Mouse (Mus musculus): ENCODE measurements at regions not wholly inside any gene's neighbourhood (a gene's known extent, or its start where the extent isn't known, plus 50 kb on each side); places are given as distances from the start of the nearest gene placed in this dataset.

DNA sequence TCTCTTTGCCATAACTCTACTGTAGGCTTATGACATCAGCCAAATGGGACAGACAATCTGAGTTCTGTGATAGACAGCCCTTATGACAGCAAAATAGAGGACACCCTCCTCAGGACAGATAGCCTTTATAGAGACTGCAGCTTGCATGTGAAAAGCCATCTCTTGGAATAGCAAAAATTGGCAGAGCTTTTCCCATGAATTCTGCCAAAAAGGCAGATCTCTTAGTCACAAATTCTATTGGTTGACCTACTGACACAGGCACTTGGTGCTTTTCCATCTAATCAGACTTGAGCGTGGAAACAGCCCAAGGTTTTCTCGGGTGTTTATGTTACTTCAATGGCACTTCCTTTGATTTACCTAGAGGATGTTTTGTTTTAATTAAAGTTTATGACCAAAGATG is 120.8 kb upstream of the Dph6 start:
- H3K4me3 ChIP-seq (replicated peaks; ENCODE audit: insufficient read depth, low read depth, low read length), result no peak overlapping the region
- WGBS, result 10% methylated on average over 2 of the region's 2 CpGs
- DNase-seq, result peak in 1 of 2 experiments; percentile 2
- H3K4me1 ChIP-seq (ENCODE audit: control insufficient read depth, insufficient read depth, low read length), result no peaks in the 10 kb centered on the region
- no peak overlapping the region for H3K27ac ChIP-seq (ENCODE audit: insufficient read depth, low read length)
- no peaks in the 10 kb centered on the region for H3K27me3 ChIP-seq (ENCODE audit: control insufficient read depth, insufficient read depth, low read length)
- TF ChIP-seq CTCF (IDR thresholded peaks at IDR 0.05; ENCODE audit: borderline replicate concordance, insufficient read depth, low read depth, low read length) (no peak), POLR2A (IDR thresholded peaks at IDR 0.05; ENCODE audit: borderline replicate concordance, insufficient read depth, low read length) (no peak)

- WGBS, result 43% methylated on average over 2 of the region's 2 CpGs
- H3K4me1 ChIP-seq (ENCODE audit: control insufficient read depth, insufficient read depth, low read length), result no peaks in the 10 kb centered on the region
- TF ChIP-seq POLR2A (IDR thresholded peaks at IDR 0.05; ENCODE audit: borderline replicate concordance, insufficient read depth, low read length) (no peak), CTCF (IDR thresholded peaks at IDR 0.05; ENCODE audit: borderline replicate concordance, insufficient read depth, low read depth, low read length) (no peak)
- no peak overlapping the region for H3K4me3 ChIP-seq (replicated peaks; ENCODE audit: insufficient read depth, low read depth, low read length)
- H3K27ac ChIP-seq (ENCODE audit: insufficient read depth, low read length), result no peak overlapping the region
- no peak for DNase-seq
- H3K27me3 ChIP-seq (ENCODE audit: control insufficient read depth, insufficient read depth, low read length), result no peaks in the 10 kb centered on the region
These were observed 121.4 kb upstream of the Dph6 start for GRCm38 (mm10) chr2:114776176-114776575.

DNA sequence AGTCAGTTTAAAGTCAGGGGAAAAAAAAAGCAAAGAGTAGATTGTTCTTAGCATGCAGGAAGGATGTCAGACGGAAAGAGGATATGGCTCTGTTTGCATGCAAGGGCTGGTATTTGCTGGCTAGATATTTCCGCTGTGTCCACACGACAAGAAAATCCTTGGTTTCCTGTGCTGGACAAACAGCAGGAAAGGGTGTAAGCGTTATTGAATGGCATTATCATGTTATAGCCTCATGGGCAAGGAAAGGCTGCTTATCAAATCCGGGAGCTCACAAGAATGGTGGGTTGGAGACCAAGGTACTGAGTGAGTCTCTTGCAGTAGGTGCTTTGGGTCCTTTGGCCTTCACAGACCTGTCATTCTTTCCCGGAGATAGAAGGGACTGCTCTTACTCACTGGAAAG is 127.7 kb upstream of the Dph6 start:
- no peak for DNase-seq
- TF ChIP-seq CTCF (IDR thresholded peaks at IDR 0.05; ENCODE audit: borderline replicate concordance, insufficient read depth, low read depth, low read length) (no peak), POLR2A (IDR thresholded peaks at IDR 0.05; ENCODE audit: borderline replicate concordance, insufficient read depth, low read length) (no peak)
- no peaks in the 10 kb centered on the region for H3K4me1 ChIP-seq (ENCODE audit: control insufficient read depth, insufficient read depth, low read length)
- no peak overlapping the region for H3K4me3 ChIP-seq (replicated peaks; ENCODE audit: insufficient read depth, low read depth, low read length)
- 90% methylated on average over 6 of the region's 6 CpGs for WGBS
- no peaks in the 10 kb centered on the region for H3K27me3 ChIP-seq (ENCODE audit: control insufficient read depth, insufficient read depth, low read length)
- no peak overlapping the region for H3K27ac ChIP-seq (ENCODE audit: insufficient read depth, low read length)

- no peaks in the 10 kb centered on the region for H3K27me3 ChIP-seq (ENCODE audit: control insufficient read depth, insufficient read depth, low read length)
- TF ChIP-seq POLR2A (IDR thresholded peaks at IDR 0.05; ENCODE audit: borderline replicate concordance, insufficient read depth, low read length) (no peak), CTCF (IDR thresholded peaks at IDR 0.05; ENCODE audit: borderline replicate concordance, insufficient read depth, low read depth, low read length) (no peak)
- no peak overlapping the region for H3K4me3 ChIP-seq (replicated peaks; ENCODE audit: insufficient read depth, low read depth, low read length)
- peak in 1 of 2 experiments; percentile 18 for DNase-seq
- no peaks in the 10 kb centered on the region for H3K4me1 ChIP-seq (ENCODE audit: control insufficient read depth, insufficient read depth, low read length)
- no peak overlapping the region for H3K27ac ChIP-seq (ENCODE audit: insufficient read depth, low read length)
These were observed 129.4 kb upstream of the Dph6 start for GRCm38 (mm10) chr2:114784191-114784590.

DNA sequence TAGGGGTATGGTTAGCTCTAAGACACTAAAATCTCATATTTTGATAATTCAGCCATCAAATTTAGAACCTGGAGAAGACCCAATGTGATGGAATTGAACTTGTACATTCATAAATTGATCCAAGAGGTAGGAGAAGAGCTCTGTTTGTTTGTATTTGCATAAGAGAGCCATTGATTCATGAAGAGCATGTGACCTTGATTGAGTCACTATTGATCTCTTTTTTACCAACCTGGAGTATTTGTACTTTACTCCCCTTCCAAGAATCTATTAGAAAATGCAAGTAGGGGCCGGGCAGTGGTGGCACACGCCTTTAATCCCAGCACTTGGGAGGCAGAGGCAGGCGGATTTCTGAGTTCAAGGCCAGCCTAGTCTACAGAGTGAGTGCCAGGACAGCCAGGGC is 133.5 kb upstream of the Dph6 start:
- no peaks in the 10 kb centered on the region for H3K4me1 ChIP-seq (ENCODE audit: control insufficient read depth, insufficient read depth, low read length)
- H3K27me3 ChIP-seq (ENCODE audit: control insufficient read depth, insufficient read depth, low read length), result no peaks in the 10 kb centered on the region
- H3K27ac ChIP-seq (ENCODE audit: insufficient read depth, low read length), result no peak overlapping the region
- no peak for TF ChIP-seq POLR2A (IDR thresholded peaks at IDR 0.05; ENCODE audit: borderline replicate concordance, insufficient read depth, low read length)
- TF ChIP-seq CTCF (IDR thresholded peaks at IDR 0.05; ENCODE audit: borderline replicate concordance, insufficient read depth, low read depth, low read length), result no peak
- WGBS, result 91% methylated on average over 3 of the region's 3 CpGs
- no peak overlapping the region for H3K4me3 ChIP-seq (replicated peaks; ENCODE audit: insufficient read depth, low read depth, low read length)
- DNase-seq, result no peak

DNA sequence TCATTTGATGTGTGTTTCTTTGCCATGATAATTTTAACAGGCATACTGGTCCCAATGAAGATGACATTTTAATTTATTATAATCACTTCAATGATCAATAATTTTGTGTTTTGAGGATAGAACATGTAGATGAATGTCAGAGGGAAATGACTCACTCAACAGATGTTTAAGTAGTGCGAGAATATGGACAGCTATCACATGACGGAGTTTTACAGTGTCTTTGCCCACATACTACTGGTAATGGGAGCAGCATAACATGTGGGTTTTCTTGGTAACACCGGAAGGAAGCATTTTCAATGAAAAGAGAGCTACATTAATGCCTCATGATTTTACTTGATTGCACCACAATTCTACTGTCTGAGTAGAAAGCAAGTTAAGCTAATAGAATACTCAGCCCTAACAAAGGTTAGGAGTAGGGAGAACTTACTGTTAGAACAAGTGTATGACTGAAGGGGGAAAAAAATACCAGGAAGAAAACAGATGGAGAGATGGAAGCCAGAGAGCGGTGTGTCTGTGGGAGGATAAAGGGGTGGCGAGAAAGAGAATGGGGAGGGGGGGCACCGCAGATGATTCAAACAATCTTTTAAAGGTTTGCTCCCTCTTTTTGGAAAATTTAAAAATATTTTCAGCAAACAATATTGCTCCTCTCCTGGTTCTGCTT is 142.0 kb upstream of the Dph6 start:
- 84% methylated on average over 6 of the region's 6 CpGs for WGBS
- Histone ChIP-seq H3K27me3 (ENCODE audit: control insufficient read depth, insufficient read depth, low read length) (no peaks in the 10 kb centered on the region), H3K27ac (ENCODE audit: insufficient read depth, low read length) (no peak overlapping the region), H3K4me3 (replicated peaks; ENCODE audit: insufficient read depth, low read depth, low read length) (no peak overlapping the region), H3K4me1 (ENCODE audit: control insufficient read depth, insufficient read depth, low read length) (no peaks in the 10 kb centered on the region)
- no peak for DNase-seq
- TF ChIP-seq CTCF (IDR thresholded peaks at IDR 0.05; ENCODE audit: borderline replicate concordance, insufficient read depth, low read depth, low read length) (no peak), POLR2A (IDR thresholded peaks at IDR 0.05; ENCODE audit: borderline replicate concordance, insufficient read depth, low read length) (no peak)

DNA sequence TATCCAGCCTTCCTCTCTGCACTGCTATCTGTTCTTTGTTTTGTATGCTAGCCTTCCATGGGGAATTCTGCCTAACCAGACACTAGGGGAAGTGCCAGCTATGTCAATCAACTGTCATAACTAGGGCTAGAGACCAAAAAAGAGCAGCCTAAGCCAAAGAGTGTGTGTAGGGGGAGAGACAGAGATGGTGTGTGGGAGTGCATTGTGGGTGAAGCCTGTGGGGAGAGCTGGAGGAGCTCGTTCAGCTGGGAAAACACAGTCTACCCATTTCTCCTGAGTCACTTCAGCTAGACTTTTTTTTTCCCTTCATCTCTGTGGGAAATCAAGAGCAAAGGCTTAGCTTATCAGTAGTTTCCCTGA is 142.5 kb upstream of the Dph6 start:
- no peaks in the 10 kb centered on the region for H3K27me3 ChIP-seq (ENCODE audit: control insufficient read depth, insufficient read depth, low read length)
- no peak for TF ChIP-seq POLR2A (IDR thresholded peaks at IDR 0.05; ENCODE audit: borderline replicate concordance, insufficient read depth, low read length)
- no peak for TF ChIP-seq CTCF (IDR thresholded peaks at IDR 0.05; ENCODE audit: borderline replicate concordance, insufficient read depth, low read depth, low read length)
- 19% methylated on average over 1 of the region's 1 CpGs for WGBS
- no peak for DNase-seq
- no peak overlapping the region for H3K4me3 ChIP-seq (replicated peaks; ENCODE audit: insufficient read depth, low read depth, low read length)
- H3K4me1 ChIP-seq (ENCODE audit: control insufficient read depth, insufficient read depth, low read length), result no peaks in the 10 kb centered on the region
- H3K27ac ChIP-seq (ENCODE audit: insufficient read depth, low read length), result no peak overlapping the region

DNA sequence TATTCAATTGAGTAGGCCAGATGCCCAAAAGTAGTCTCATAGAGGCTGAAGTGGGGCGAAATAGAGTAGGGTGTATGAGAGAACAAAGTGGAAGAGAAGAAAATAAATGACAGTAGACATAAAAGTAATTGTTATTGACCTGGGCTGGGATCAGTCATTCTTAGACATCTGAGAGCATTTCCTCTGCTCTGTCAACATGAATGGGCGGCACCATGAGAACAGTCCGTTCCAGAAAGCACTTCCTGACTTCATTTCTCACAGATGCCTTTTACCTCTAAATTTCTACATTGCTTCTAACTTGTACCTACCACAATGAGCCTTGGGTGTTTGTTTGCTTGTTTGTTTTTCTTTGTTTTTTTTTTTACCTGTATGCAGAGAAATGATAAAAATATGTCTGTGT is 148.5 kb upstream of the Dph6 start:
- Histone ChIP-seq H3K27me3 (ENCODE audit: control insufficient read depth, insufficient read depth, low read length) (no peaks in the 10 kb centered on the region), H3K4me1 (ENCODE audit: control insufficient read depth, insufficient read depth, low read length) (no peaks in the 10 kb centered on the region), H3K27ac (ENCODE audit: insufficient read depth, low read length) (no peak overlapping the region), H3K4me3 (replicated peaks; ENCODE audit: insufficient read depth, low read depth, low read length) (no peak overlapping the region)
- no peak for DNase-seq
- 90% methylated on average over 3 of the region's 3 CpGs for WGBS
- no peak for TF ChIP-seq CTCF (IDR thresholded peaks at IDR 0.05; ENCODE audit: borderline replicate concordance, insufficient read depth, low read depth, low read length)
- no peak for TF ChIP-seq POLR2A (IDR thresholded peaks at IDR 0.05; ENCODE audit: borderline replicate concordance, insufficient read depth, low read length)
